Mouse (Mus musculus): ENCODE results near the gene Kif3c. TPM values are rescaled to one million over a fixed set of nuclear protein-coding genes. Genes with fewer than 3 reads are reported as not detected.
"Not testable (repeated sequence)": the region's sequence is repeated elsewhere in the genome, so short reads cannot be mapped to it uniquely, and the experiment has no call there.

The Kif3c gene
- polyA plus RNA-seq, 1 experiment from 2014 or later, result 2.5 TPM

GRCm38 (mm10) chr12:3390577-3391262 is 25.8 kb downstream of the Kif3c start:
- Histone ChIP-seq H3K4me2 (replicated peaks; ENCODE audit: low read depth) (no peak overlapping the region), H3K4me1 (replicated peaks; ENCODE audit: control insufficient read depth, insufficient read depth) (no peaks in the 10 kb centered on the region), H3K4me3 (ENCODE audit: low read depth, low read length) (no peak overlapping the region), H3K36me3 (ENCODE audit: control insufficient read depth, insufficient read depth, low read length) (peaks cover 3% of the 10 kb centered on the region; the same call in 1 of the 2 replicates), H3K27me3 (ENCODE audit: control insufficient read depth, insufficient read depth, low read length) (no peaks in the 10 kb centered on the region), H3K9me3 (ENCODE audit: control insufficient read depth, low read length) (no peaks in the 10 kb centered on the region), H3K27ac (replicated peaks) (no peak overlapping the region), H3K9ac (ENCODE audit: low read length) (no peak overlapping the region)
- WGBS, result 30% methylated on average over 12 of the region's 12 CpGs
- DNase-seq (ENCODE audit: low spot score) (peak; percentile 83), ATAC-seq (ENCODE audit: low FRiP score, low TSS enrichment) (peak; percentile 67)
- TF ChIP-seq EP300 (optimal IDR thresholded peaks at IDR 0.05), result no peak
- peak; percentile 95 for TF ChIP-seq CTCF (IDR thresholded peaks at IDR 0.05; ENCODE audit: low read depth)

GRCm38 (mm10) chr12:3391276-3391675 is 26.3 kb downstream of the Kif3c start:
- no peak overlapping the region for H3K4me3 ChIP-seq (ENCODE audit: low read depth, low read length)
- no peak overlapping the region for H3K27ac ChIP-seq (replicated peaks)
- ATAC-seq (ENCODE audit: low FRiP score, low TSS enrichment) (no peak), DNase-seq (ENCODE audit: low spot score) (no peak)
- no peak overlapping the region for H3K9ac ChIP-seq (ENCODE audit: low read length)
- peaks cover 3% of the 10 kb centered on the region; the same call in 1 of the 2 replicates for H3K36me3 ChIP-seq (ENCODE audit: control insufficient read depth, insufficient read depth, low read length)
- no peaks in the 10 kb centered on the region for H3K4me1 ChIP-seq (replicated peaks; ENCODE audit: control insufficient read depth, insufficient read depth)
- no peaks in the 10 kb centered on the region for H3K9me3 ChIP-seq (ENCODE audit: control insufficient read depth, low read length)
- H3K4me2 ChIP-seq (replicated peaks; ENCODE audit: low read depth), result no peak overlapping the region
- 75% methylated on average over 1 of the region's 1 CpGs for WGBS
- no peak for TF ChIP-seq EP300 (optimal IDR thresholded peaks at IDR 0.05)
- no peak for TF ChIP-seq CTCF (IDR thresholded peaks at IDR 0.05; ENCODE audit: low read depth)
- no peaks in the 10 kb centered on the region for H3K27me3 ChIP-seq (ENCODE audit: control insufficient read depth, insufficient read depth, low read length)

GRCm38 (mm10) chr12:3393140-3393539 is 28.2 kb downstream of the Kif3c start:
- 63% methylated on average over 4 of the region's 4 CpGs for WGBS
- DNase-seq (ENCODE audit: low spot score), result no peak

GRCm38 (mm10) chr12:3396931-3397330 is 32.0 kb downstream of the Kif3c start:
- DNase-seq (ENCODE audit: low spot score) (no peak), ATAC-seq (ENCODE audit: low FRiP score, low TSS enrichment) (no peak)
- Histone ChIP-seq H3K36me3 (ENCODE audit: control insufficient read depth, insufficient read depth, low read length) (no peaks in the 10 kb centered on the region), H3K4me1 (replicated peaks; ENCODE audit: control insufficient read depth, insufficient read depth) (no peaks in the 10 kb centered on the region), H3K4me3 (ENCODE audit: low read depth, low read length) (no peak overlapping the region), H3K4me2 (replicated peaks; ENCODE audit: low read depth) (no peak overlapping the region), H3K27me3 (ENCODE audit: control insufficient read depth, insufficient read depth, low read length) (no peaks in the 10 kb centered on the region), H3K27ac (replicated peaks) (no peak overlapping the region), H3K9me3 (ENCODE audit: control insufficient read depth, low read length) (no peaks in the 10 kb centered on the region), H3K9ac (ENCODE audit: low read length) (no peak overlapping the region)
- TF ChIP-seq EP300 (optimal IDR thresholded peaks at IDR 0.05) (no peak), CTCF (IDR thresholded peaks at IDR 0.05; ENCODE audit: low read depth) (no peak)
- 94% methylated on average over 8 of the region's 8 CpGs for WGBS

More at GRCm38 (mm10) chr12:3393140-3393539, 28.2 kb downstream of the Kif3c start:
- Histone ChIP-seq H3K4me1 (replicated peaks; ENCODE audit: control insufficient read depth, insufficient read depth) (no peaks in the 10 kb centered on the region), H3K36me3 (ENCODE audit: control insufficient read depth, insufficient read depth, low read length) (peaks cover 3% of the 10 kb centered on the region; the same call in 1 of the 2 replicates), H3K9me3 (ENCODE audit: control insufficient read depth, low read length) (no peaks in the 10 kb centered on the region), H3K27ac (replicated peaks) (no peak overlapping the region), H3K4me3 (ENCODE audit: low read depth, low read length) (no peak overlapping the region), H3K27me3 (ENCODE audit: control insufficient read depth, insufficient read depth, low read length) (no peaks in the 10 kb centered on the region), H3K9ac (ENCODE audit: low read length) (no peak overlapping the region), H3K4me2 (replicated peaks; ENCODE audit: low read depth) (no peak overlapping the region)
- ATAC-seq (ENCODE audit: low FRiP score, low TSS enrichment), result no peak
- TF ChIP-seq EP300 (optimal IDR thresholded peaks at IDR 0.05) (no peak), CTCF (IDR thresholded peaks at IDR 0.05; ENCODE audit: low read depth) (no peak)

GRCm38 (mm10) chr12:3405662-3406061 is 40.7 kb downstream of the Kif3c start:
- H3K9ac ChIP-seq (ENCODE audit: low read length), result not testable (repeated sequence)

GRCm38 (mm10) chr12:3406585-3406984 is 41.7 kb downstream of the Kif3c start:
- Histone ChIP-seq H3K27ac (replicated peaks) (no peak overlapping the region), H3K9me3 (ENCODE audit: control insufficient read depth, low read length) (no peaks in the 10 kb centered on the region), H3K4me1 (replicated peaks; ENCODE audit: control insufficient read depth, insufficient read depth) (no peaks in the 10 kb centered on the region), H3K9ac (ENCODE audit: low read length) (no peak overlapping the region), H3K4me2 (replicated peaks; ENCODE audit: low read depth) (no peak overlapping the region), H3K27me3 (ENCODE audit: control insufficient read depth, insufficient read depth, low read length) (no peaks in the 10 kb centered on the region), H3K4me3 (ENCODE audit: low read depth, low read length) (no peak overlapping the region), H3K36me3 (ENCODE audit: control insufficient read depth, insufficient read depth, low read length) (peaks cover 4% of the 10 kb centered on the region; the same call in 1 of the 2 replicates)
- no peak for TF ChIP-seq CTCF (IDR thresholded peaks at IDR 0.05; ENCODE audit: low read depth)
- no peak for TF ChIP-seq EP300 (optimal IDR thresholded peaks at IDR 0.05)
- DNase-seq (ENCODE audit: low spot score) (no peak), ATAC-seq (ENCODE audit: low FRiP score, low TSS enrichment) (no peak)
- WGBS, result 90% methylated on average over 6 of the region's 6 CpGs

More at GRCm38 (mm10) chr12:3405662-3406061, 40.7 kb downstream of the Kif3c start:
- DNase-seq (ENCODE audit: low spot score); H3K9me3 ChIP-seq (ENCODE audit: control insufficient read depth, low read length); ATAC-seq (ENCODE audit: low FRiP score, low TSS enrichment); H3K27ac ChIP-seq (replicated peaks); H3K4me3 ChIP-seq (ENCODE audit: low read depth, low read length); H3K4me1 ChIP-seq (replicated peaks; ENCODE audit: control insufficient read depth, insufficient read depth); H3K4me2 ChIP-seq (replicated peaks; ENCODE audit: low read depth); H3K36me3 ChIP-seq (ENCODE audit: control insufficient read depth, insufficient read depth, low read length); H3K27me3 ChIP-seq (ENCODE audit: control insufficient read depth, insufficient read depth, low read length): not testable (repeated sequence)
- 90% methylated on average over 3 of the region's 3 CpGs for WGBS
